Mouse (Mus musculus) thymus, adult 2 months (tissue): Measurements from ENCODE around the gene Slco2a1.

Experiments
- CTCF ChIP-seq: fragments of 200-500 bp; IDR thresholded peaks from 2 replicates; pipeline ENCODE4 v1.5.1; 2012; ENCODE audit warnings: mild to moderate bottlenecking, control low read depth, low read length, moderate library complexity, borderline replicate concordance; ENCODE audit not compliant: control insufficient read depth, poor library complexity, insufficient read depth; ENCODE audit errors: extremely low read depth
- POLR2A ChIP-seq: fragments of 200-500 bp; IDR thresholded peaks from 2 replicates; pipeline ENCODE4 v1.6.1; 2012; ENCODE audit warnings: mild to moderate bottlenecking, low read length, control low read depth, moderate library complexity; ENCODE audit not compliant: control insufficient read depth, poor library complexity, insufficient read depth; ENCODE audit errors: extremely low read depth

DNA sequence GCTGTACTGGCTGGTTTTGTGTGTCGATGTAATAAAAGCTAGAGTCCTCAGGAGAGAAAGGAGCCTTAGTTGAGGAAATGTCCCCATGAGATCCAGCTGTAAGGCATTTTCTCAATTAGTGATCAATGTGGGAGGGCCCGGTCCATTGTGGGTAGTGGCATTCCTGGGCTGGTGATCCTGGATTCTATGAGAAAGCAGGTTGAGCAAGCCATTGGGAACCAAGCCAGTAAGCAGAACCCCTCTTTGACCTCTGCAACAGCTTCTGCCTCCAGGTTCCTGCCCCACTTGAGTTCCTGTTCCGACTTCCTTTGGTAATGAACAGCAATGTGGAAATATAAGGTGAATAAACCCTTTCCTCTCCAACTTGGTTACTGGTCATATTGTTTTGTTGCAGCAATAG, 6.1 kb upstream of the Slco2a1 start:
- TF ChIP-seq CTCF (no peak), POLR2A (no peak)
